Mouse (Mus musculus): Measurements from ENCODE around the gene Git1. TPM values are rescaled to one million over a fixed set of nuclear protein-coding genes. Genes with fewer than 3 reads are reported as not detected.

Git1 gene
- polyA plus RNA-seq, 1 experiment from 2014 or later: 11.7 TPM

- Histone ChIP-seq H3K4me1 (peaks cover 35% of the 10 kb centered on the region), H3K4me3 (no peak overlapping the region), H3K9me3 (replicated peaks) (no peaks in the 10 kb centered on the region), H3K27ac (replicated peaks) (no peak overlapping the region), H3K36me3 (no peaks in the 10 kb centered on the region), H3K27me3 (ENCODE audit: low read depth, poor library complexity, severe bottlenecking) (peaks cover 100% of the 10 kb centered on the region)
- no peak for DNase-seq (ENCODE audit: low spot score)
- 69% methylated on average over 4 of the region's 4 CpGs for WGBS
Observed at GRCm38 (mm10) chr11:77464684-77465083, 28.7 kb upstream of the Git1 start.

DNA sequence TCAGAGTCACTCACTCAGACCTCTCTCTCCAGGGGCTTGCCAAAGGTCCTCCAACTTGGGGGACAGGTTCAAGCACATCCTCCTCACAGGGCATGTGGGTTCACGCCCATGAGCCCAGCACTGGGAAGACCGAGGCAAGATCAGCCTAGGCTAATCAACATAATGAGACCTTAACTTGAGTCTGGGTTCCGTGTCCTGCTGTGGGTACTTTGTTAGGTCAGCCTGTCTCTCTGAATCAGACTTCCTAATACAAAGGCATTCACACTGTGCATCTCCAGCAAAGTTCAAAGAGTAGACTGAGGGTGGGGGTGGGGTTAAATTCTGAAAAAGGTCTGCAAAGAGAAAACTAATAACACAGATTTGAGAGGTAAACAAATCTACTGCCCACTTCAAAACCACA is 28.3 kb upstream of the Git1 start:
- WGBS: 53% methylated on average over 3 of the region's 3 CpGs
- no peaks in the 10 kb centered on the region for H3K9me3 ChIP-seq (replicated peaks)
- no peak overlapping the region for H3K4me3 ChIP-seq
- H3K27me3 ChIP-seq (ENCODE audit: low read depth, poor library complexity, severe bottlenecking): peaks cover 98% of the 10 kb centered on the region
- H3K27ac ChIP-seq (replicated peaks): no peak overlapping the region
- no peaks in the 10 kb centered on the region for H3K36me3 ChIP-seq
- H3K4me1 ChIP-seq: peaks cover 35% of the 10 kb centered on the region
- DNase-seq (ENCODE audit: low spot score): no peak

GRCm38 (mm10) chr11:77466544-77466943 is 26.8 kb upstream of the Git1 start:
- H3K27me3 ChIP-seq (ENCODE audit: low read depth, poor library complexity, severe bottlenecking): peaks cover 89% of the 10 kb centered on the region
- DNase-seq (ENCODE audit: low spot score): no peak
- peak overlapping the region; percentile 8; the same call in 1 of the 2 replicates for H3K4me3 ChIP-seq
- peaks cover 35% of the 10 kb centered on the region for H3K4me1 ChIP-seq
- H3K36me3 ChIP-seq: peaks cover 13% of the 10 kb centered on the region
- no peaks in the 10 kb centered on the region for H3K9me3 ChIP-seq (replicated peaks)
- 34% methylated on average over 9 of the region's 9 CpGs for WGBS
- no peak overlapping the region for H3K27ac ChIP-seq (replicated peaks)

DNA sequence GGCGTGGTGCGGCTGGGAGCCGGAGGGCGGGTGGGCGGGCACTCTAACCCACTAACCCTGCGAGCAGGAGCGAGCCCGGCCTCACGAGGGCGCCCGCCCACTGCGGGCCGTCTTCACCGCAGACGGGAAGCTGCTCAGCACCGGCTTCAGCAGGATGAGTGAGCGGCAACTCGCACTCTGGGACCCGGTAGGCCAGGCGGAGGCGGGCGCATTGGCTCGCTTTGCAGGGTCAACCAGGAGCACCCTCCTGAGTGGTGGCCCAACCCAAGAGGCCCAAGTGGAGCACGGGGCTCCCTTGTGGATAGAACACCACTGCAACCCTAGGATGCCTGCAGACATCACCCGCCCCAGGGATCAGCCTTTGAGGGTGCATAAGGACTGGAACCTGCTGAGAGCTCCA is 26.2 kb upstream of the Git1 start:
- DNase-seq (ENCODE audit: low spot score): peak; percentile 65
- H3K9me3 ChIP-seq (replicated peaks): no peaks in the 10 kb centered on the region
- 3% methylated on average over 25 of the region's 25 CpGs for WGBS
- peaks cover 19% of the 10 kb centered on the region for H3K36me3 ChIP-seq
- H3K4me3 ChIP-seq: peak overlapping the region; percentile 8; the same call in 1 of the 2 replicates
- H3K27ac ChIP-seq (replicated peaks): no peak overlapping the region; the same call in 1 of the 2 replicates
- H3K4me1 ChIP-seq: peaks cover 29% of the 10 kb centered on the region
- H3K27me3 ChIP-seq (ENCODE audit: low read depth, poor library complexity, severe bottlenecking): peaks cover 83% of the 10 kb centered on the region

GRCm38 (mm10) chr11:77467784-77468183 is 25.6 kb upstream of the Git1 start:
- Histone ChIP-seq H3K4me1 (peaks cover 23% of the 10 kb centered on the region), H3K9me3 (replicated peaks) (no peaks in the 10 kb centered on the region), H3K4me3 (peak overlapping the region; percentile 28; the same call in 1 of the 2 replicates), H3K27me3 (ENCODE audit: low read depth, poor library complexity, severe bottlenecking) (peaks cover 77% of the 10 kb centered on the region), H3K36me3 (peaks cover 26% of the 10 kb centered on the region), H3K27ac (replicated peaks) (0 out of 2 replicates have a peak overlapping the region, but pooled peaks have one; percentile 9)
- 14% methylated on average over 20 of the region's 20 CpGs for WGBS
- peak; percentile 69 for DNase-seq (ENCODE audit: low spot score)

GRCm38 (mm10) chr11:77468397-77468796 is 25.0 kb upstream of the Git1 start:
- Histone ChIP-seq H3K27me3 (ENCODE audit: low read depth, poor library complexity, severe bottlenecking) (peaks cover 71% of the 10 kb centered on the region), H3K9me3 (replicated peaks) (no peaks in the 10 kb centered on the region), H3K36me3 (peaks cover 32% of the 10 kb centered on the region), H3K4me1 (peaks cover 20% of the 10 kb centered on the region), H3K27ac (replicated peaks) (no peak overlapping the region), H3K4me3 (no peak overlapping the region)
- 87% methylated on average over 9 of the region's 9 CpGs for WGBS
- DNase-seq (ENCODE audit: low spot score): no peak

GRCm38 (mm10) chr11:77471407-77471806 is 22.0 kb upstream of the Git1 start:
- H3K27me3 ChIP-seq (ENCODE audit: low read depth, poor library complexity, severe bottlenecking): peaks cover 40% of the 10 kb centered on the region
- no peaks in the 10 kb centered on the region for H3K9me3 ChIP-seq (replicated peaks)
- 67% methylated on average over 29 of the region's 29 CpGs for WGBS
- peaks cover 56% of the 10 kb centered on the region for H3K36me3 ChIP-seq
- H3K4me1 ChIP-seq: peaks cover 16% of the 10 kb centered on the region
- no peak overlapping the region for H3K4me3 ChIP-seq
- no peak overlapping the region for H3K27ac ChIP-seq (replicated peaks)
- DNase-seq (ENCODE audit: low spot score): no peak

DNA sequence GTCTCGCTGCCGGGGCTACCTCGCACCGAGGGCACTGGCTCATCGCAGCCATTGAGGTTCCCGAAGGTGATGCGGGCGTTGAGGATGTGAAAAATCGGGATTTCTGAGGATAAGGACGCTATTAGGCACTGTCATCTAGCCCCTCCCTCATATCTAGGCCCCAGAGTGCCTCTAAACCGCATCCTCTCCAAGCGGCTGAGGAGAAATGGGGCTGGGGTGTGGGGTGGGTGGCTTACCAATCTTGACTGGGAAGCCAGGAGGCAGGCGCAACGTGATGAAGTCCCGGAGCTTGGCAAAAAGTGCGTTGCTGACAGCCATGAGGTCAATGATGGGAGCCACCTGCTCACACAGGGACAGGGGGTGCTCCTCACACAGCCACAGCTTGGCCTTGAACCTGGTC is 20.6 kb upstream of the Git1 start:
- peaks cover 66% of the 10 kb centered on the region for H3K36me3 ChIP-seq

GRCm38 (mm10) chr11:77476216-77476615 is 17.1 kb upstream of the Git1 start:
- H3K36me3 ChIP-seq: peaks cover 56% of the 10 kb centered on the region
- no peak overlapping the region for H3K4me3 ChIP-seq
- H3K4me1 ChIP-seq: no peaks in the 10 kb centered on the region
- WGBS: 97% methylated on average over 14 of the region's 14 CpGs
- 0 out of 2 replicates have a peak, but pooled peaks cover under 1% of the 10 kb centered on the region for H3K27me3 ChIP-seq (ENCODE audit: low read depth, poor library complexity, severe bottlenecking)
- no peak for DNase-seq (ENCODE audit: low spot score)
- no peaks in the 10 kb centered on the region for H3K9me3 ChIP-seq (replicated peaks)
- no peak overlapping the region for H3K27ac ChIP-seq (replicated peaks)

More for the DNA sequence above, 20.6 kb upstream of the Git1 start:
- WGBS: 91% methylated on average over 16 of the region's 16 CpGs
- Histone ChIP-seq H3K4me1 (peaks cover 3% of the 10 kb centered on the region), H3K27ac (replicated peaks) (no peak overlapping the region), H3K27me3 (ENCODE audit: low read depth, poor library complexity, severe bottlenecking) (peaks cover 27% of the 10 kb centered on the region), H3K4me3 (no peak overlapping the region), H3K9me3 (replicated peaks) (no peaks in the 10 kb centered on the region)
- DNase-seq (ENCODE audit: low spot score): no peak

GRCm38 (mm10) chr11:77476895-77477294 is 16.5 kb upstream of the Git1 start:
- no peak for DNase-seq (ENCODE audit: low spot score)
- Histone ChIP-seq H3K27me3 (ENCODE audit: low read depth, poor library complexity, severe bottlenecking) (no peaks in the 10 kb centered on the region), H3K9me3 (replicated peaks) (no peaks in the 10 kb centered on the region), H3K4me1 (no peaks in the 10 kb centered on the region), H3K27ac (replicated peaks) (no peak overlapping the region), H3K4me3 (no peak overlapping the region), H3K36me3 (peaks cover 53% of the 10 kb centered on the region)
- WGBS: 92% methylated on average over 6 of the region's 6 CpGs

GRCm38 (mm10) chr11:77483043-77483442 is 10.3 kb upstream of the Git1 start:
- WGBS: 77% methylated on average over 3 of the region's 3 CpGs

GRCm38 (mm10) chr11:77483510-77484255 is 9.7 kb upstream of the Git1 start:
- H3K9me3 ChIP-seq (replicated peaks): no peaks in the 10 kb centered on the region
- peaks cover 47% of the 10 kb centered on the region for H3K4me1 ChIP-seq
- no peak overlapping the region for H3K27ac ChIP-seq (replicated peaks)
- H3K4me3 ChIP-seq: no peak overlapping the region
- no peak for DNase-seq (ENCODE audit: low spot score)
- H3K27me3 ChIP-seq (ENCODE audit: low read depth, poor library complexity, severe bottlenecking): no peaks in the 10 kb centered on the region
- peaks cover 7% of the 10 kb centered on the region; the same call in 1 of the 2 replicates for H3K36me3 ChIP-seq
- WGBS: 77% methylated on average over 11 of the region's 11 CpGs

More at GRCm38 (mm10) chr11:77483043-77483442, 10.3 kb upstream of the Git1 start:
- H3K36me3 ChIP-seq: peaks cover 7% of the 10 kb centered on the region; the same call in 1 of the 2 replicates
- H3K27ac ChIP-seq (replicated peaks): no peak overlapping the region
- H3K4me3 ChIP-seq: no peak overlapping the region
- DNase-seq (ENCODE audit: low spot score): no peak
- no peaks in the 10 kb centered on the region for H3K9me3 ChIP-seq (replicated peaks)
- peaks cover 41% of the 10 kb centered on the region for H3K4me1 ChIP-seq
- H3K27me3 ChIP-seq (ENCODE audit: low read depth, poor library complexity, severe bottlenecking): no peaks in the 10 kb centered on the region

DNA sequence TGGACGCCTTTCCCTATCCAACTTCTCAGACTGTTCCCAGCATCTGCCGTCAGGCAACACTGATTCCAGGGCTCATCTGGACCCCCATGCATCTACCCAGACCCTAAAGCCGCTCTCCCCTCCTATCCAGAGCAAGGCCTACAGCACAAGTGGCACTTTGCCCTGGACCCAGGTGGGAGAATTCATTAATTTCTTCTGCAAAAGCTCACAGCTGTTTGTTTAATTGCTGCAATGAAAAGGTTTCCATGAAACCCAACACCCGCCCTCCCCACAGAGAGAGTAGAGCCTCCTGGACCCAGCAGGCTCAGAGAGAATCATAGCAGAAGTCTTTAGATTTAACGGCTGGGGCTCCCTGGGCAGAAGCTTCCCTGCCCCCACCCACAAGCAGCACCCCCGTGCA is 8.1 kb upstream of the Git1 start:
- 0 out of 2 replicates have a peak, but pooled peaks cover 1% of the 10 kb centered on the region for H3K27me3 ChIP-seq (ENCODE audit: low read depth, poor library complexity, severe bottlenecking)
- no peaks in the 10 kb centered on the region for H3K9me3 ChIP-seq (replicated peaks)
- WGBS: 71% methylated on average over 6 of the region's 6 CpGs
- H3K27ac ChIP-seq (replicated peaks): no peak overlapping the region
- DNase-seq (ENCODE audit: low spot score): no peak
- H3K36me3 ChIP-seq: peaks cover 7% of the 10 kb centered on the region; the same call in 1 of the 2 replicates
- peaks cover 59% of the 10 kb centered on the region for H3K4me1 ChIP-seq
- no peak overlapping the region for H3K4me3 ChIP-seq

Measured in midbrain, embryonic 10.5 days (tissue).